Mouse (Mus musculus) lung, postnatal 0 days (tissue): Measurements from ENCODE around the gene Erg. TPM values are rescaled to one million over a fixed set of nuclear protein-coding genes. Genes with fewer than 3 reads are reported as not detected.

Experiments
- ATAC-seq: fragments of 200-750 bp; cut with Nextera tagmentation; 2 replicates; pipeline ENCODE4 v1.8.0; 2017; ENCODE audit warnings: moderate library complexity
- DNase-seq: peaks from one replicate; pipeline ENCODE4 v3.0.0-alpha.2; 2016; ENCODE audit warnings: low spot score
- H3K27ac ChIP-seq: fragments of 300-500 bp; sonication (generic); 2 replicates; pipeline ENCODE4 v1.5.1; 2014; ENCODE audit warnings: antibody characterized with exemption, mild to moderate bottlenecking, low read length, mixed read lengths
- H3K27me3 ChIP-seq: fragments of 300-500 bp; sonication (generic); replicated peaks from 2 replicates; pipeline ENCODE4 v1.6.1; 2014; ENCODE audit warnings: low read length, mixed read lengths; ENCODE audit not compliant: insufficient read depth
- H3K36me3 ChIP-seq: fragments of 300-500 bp; sonication (generic); 2 replicates; pipeline ENCODE4 v1.6.1; 2014; ENCODE audit warnings: low read length, mixed read lengths; ENCODE audit not compliant: insufficient read depth
- H3K4me1 ChIP-seq: fragments of 300-500 bp; sonication (generic); 2 replicates; pipeline ENCODE4 v1.6.1; 2014; ENCODE audit warnings: antibody characterized with exemption, low read depth, low read length, mixed read lengths; ENCODE audit not compliant: insufficient read depth
- H3K4me2 ChIP-seq: fragments of 300-500 bp; sonication (generic); replicated peaks from 2 replicates; pipeline ENCODE4 v1.6.1; 2014; ENCODE audit warnings: low read depth, mild to moderate bottlenecking, low read length, moderate library complexity, mixed read lengths
- H3K4me3 ChIP-seq: fragments of 300-500 bp; sonication (generic); 2 replicates; pipeline ENCODE4 v1.5.1; 2014; ENCODE audit warnings: low read depth, low read length
- H3K9ac ChIP-seq: fragments of 300-500 bp; sonication (generic); replicated peaks from 2 replicates; pipeline ENCODE4 v1.6.1; 2014; ENCODE audit warnings: low read depth, mild to moderate bottlenecking
- H3K9me3 ChIP-seq: fragments of 300-500 bp; sonication (generic); 2 replicates; pipeline ENCODE4 v1.6.1; 2016; ENCODE audit warnings: low read length, mixed read lengths
- CTCF ChIP-seq: IDR thresholded peaks from 2 replicates; pipeline ENCODE4 v1.5.1; 2016; ENCODE audit warnings: antibody characterized with exemption, mild to moderate bottlenecking
- EP300 ChIP-seq: IDR thresholded peaks from 2 replicates; pipeline ENCODE4 v1.6.1; 2016; ENCODE audit warnings: antibody characterized with exemption, mild to moderate bottlenecking, control low read depth
- WGBS: fragments of 180-500 bp; shearing (Covaris S2); extraction: QIAGEN DNeasy Blood & Tissue Kit; methylation state at CpG from one replicate; pipeline ENCODE4 v1.1.7; 2014; 5-methylcytosine and 5-hydroxymethylcytosine counted together
- polyA plus RNA-seq: library from polyadenylated mRNA; unstranded; fragments of >200 nt; fragmentation: Nextera tagmentation; extraction: Ambion mirVana; gene quantifications from 2 replicates; pipeline ENCODE4 v1.2.1, GENCODE M21; 2015

The Erg gene
- polyA plus RNA-seq, 1 experiment from 2014 or later = 13.2 TPM

DNA sequence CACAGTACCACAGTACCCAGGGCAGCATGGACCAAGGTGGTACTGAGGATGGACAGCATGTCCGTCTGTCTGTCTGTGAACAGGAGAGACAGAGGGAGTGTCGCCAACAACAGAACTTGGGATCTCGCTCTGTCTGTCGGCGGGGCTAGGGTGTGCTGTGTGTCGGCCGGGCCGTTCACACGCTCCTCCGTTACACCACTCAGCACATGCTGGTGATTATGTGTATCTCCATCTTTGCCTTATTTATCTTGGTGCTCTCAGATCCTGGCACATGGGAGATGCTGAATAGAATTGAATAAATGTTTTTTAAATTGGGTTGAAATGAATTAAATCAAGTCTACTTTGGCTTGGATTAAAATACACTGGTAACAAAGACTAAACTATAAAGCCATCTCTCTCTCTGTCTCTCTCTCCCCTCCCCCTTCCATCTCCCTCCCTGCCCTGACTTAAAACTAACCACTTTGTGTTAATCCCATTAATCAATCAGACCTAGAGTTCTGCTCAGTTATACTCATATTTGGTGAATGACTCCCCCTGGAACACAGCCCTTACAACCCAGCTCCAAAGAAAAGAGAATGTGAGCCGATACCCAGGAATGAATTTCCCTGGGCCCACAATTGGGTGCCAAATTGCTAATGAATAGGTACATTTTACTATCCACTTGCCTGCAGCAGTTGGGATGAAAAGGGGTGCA, 10.6 kb upstream of the Erg start:
- Histone ChIP-seq H3K9me3 (no peaks in the 10 kb centered on the region), H3K9ac (no peak overlapping the region), H3K27me3 (no peaks in the 10 kb centered on the region), H3K4me3 (no peak overlapping the region), H3K27ac (no peak overlapping the region), H3K4me1 (no peaks in the 10 kb centered on the region), H3K36me3 (no peaks in the 10 kb centered on the region), H3K4me2 (no peak overlapping the region)
- 85% methylated on average over 11 of the region's 11 CpGs for WGBS
- DNase-seq = no peak
- ATAC-seq = no peak
- TF ChIP-seq EP300 (no peak), CTCF (no peak)

DNA sequence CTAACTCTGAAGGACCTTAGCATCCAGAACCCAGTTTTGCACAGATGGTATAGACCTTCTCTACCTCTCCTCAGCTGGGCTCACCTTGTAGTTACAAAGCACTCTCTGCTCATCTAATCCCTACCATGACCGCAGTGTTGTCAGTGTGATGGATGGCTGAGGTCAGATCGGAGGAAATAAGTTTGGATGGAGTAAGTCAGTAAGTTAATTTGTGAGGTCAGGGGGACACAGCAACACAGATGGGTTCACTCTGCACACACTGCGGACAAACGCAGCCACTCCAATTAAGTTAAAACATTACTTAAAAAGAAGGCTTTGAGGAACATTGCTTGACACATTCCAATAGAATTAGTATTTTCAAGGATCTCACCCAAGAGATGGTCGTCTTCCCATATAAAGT, 2.5 kb upstream of the Erg start:
- Histone ChIP-seq H3K4me3 (no peak overlapping the region), H3K4me2 (no peak overlapping the region), H3K36me3 (no peaks in the 10 kb centered on the region), H3K4me1 (peaks cover 4% of the 10 kb centered on the region), H3K27me3 (peaks cover 11% of the 10 kb centered on the region; the same call in 1 of the 2 replicates), H3K9me3 (no peaks in the 10 kb centered on the region), H3K9ac (no peak overlapping the region), H3K27ac (no peak overlapping the region)
- 20% methylated on average over 5 of the region's 5 CpGs for WGBS
- TF ChIP-seq EP300 (no peak), CTCF (no peak)
- DNase-seq (peak; percentile 28), ATAC-seq (no peak)

DNA sequence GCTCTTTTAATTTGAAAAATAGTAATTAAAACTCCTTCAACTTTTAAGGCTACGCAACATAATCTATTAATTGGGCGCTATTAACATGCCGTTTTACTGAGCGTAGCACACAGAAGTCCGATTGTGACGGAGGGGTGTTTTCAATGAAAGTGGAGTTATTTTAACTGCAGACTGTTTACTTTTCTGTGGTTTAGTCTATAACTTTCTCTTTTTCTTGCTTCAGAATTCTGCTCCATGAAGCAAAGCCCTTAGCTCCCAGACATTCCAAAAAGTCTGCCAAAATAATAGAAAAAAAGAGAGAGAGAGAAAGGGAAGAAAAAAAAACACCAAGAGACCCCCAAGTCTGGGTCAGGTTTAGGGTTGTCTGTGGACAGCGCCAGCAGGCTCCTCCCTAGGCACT, 333 bp upstream of the Erg start:
- H3K9me3 ChIP-seq = no peaks in the 10 kb centered on the region
- ATAC-seq (no peak), DNase-seq (peak; percentile 50)
- peak overlapping the region; percentile 50 for H3K4me2 ChIP-seq
- peaks cover 4% of the 10 kb centered on the region for H3K4me1 ChIP-seq
- 28% methylated on average over 7 of the region's 7 CpGs for WGBS
- H3K27me3 ChIP-seq = peaks cover 18% of the 10 kb centered on the region; the same call in 1 of the 2 replicates
- no peaks in the 10 kb centered on the region for H3K36me3 ChIP-seq
- H3K27ac ChIP-seq = no peak overlapping the region
- no peak overlapping the region for H3K9ac ChIP-seq
- TF ChIP-seq EP300 (no peak), CTCF (no peak)
- H3K4me3 ChIP-seq = peak overlapping the region; percentile 14; the same call in 1 of the 2 replicates

DNA sequence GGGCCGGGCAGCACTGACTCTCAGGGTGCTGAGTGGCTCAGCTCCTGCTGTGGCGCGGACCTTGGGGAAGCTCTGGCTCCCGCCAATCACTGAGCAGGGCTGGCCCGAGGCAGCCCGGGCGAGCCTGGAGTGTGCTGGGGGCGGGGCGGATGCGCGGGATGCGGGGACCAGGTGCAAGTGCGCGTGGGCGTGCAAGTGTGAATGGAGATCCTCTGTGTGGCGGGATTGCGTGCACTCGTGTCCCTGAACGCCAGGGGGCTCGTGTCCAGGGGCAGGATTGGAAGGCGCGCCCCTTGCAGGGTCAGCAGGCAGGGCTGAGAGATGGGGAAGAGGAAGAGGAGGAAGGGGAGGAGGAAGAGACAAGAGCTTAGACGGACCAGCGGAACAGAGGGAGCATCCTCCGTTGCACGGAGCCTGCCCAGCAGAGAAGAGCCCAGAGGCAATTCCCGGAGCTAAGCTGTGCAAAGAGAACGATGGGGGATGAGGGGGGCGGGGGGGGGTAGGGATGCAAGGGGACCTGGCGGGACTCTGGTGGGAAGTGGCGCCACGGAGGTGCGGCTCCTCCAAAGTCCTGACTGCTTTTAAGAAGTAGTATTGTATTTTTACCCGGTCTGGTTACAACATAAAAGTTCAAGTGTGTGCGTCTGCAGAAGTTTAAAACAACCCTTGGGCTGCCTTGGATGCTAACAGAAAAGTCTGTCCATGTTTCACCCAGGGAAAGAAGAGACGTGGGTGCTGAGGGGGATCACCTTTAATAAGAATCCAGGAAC, 667 bp downstream of the Erg start:
- peak; percentile 51 for DNase-seq
- TF ChIP-seq CTCF = peak; percentile 59
- no peak for TF ChIP-seq EP300
- Histone ChIP-seq H3K4me2 (peak overlapping the region; percentile 50), H3K4me3 (peak overlapping the region; percentile 28), H3K9me3 (no peaks in the 10 kb centered on the region), H3K27ac (peak overlapping the region; percentile 14; the same call in 1 of the 2 replicates), H3K36me3 (no peaks in the 10 kb centered on the region), H3K27me3 (peaks cover 18% of the 10 kb centered on the region; the same call in 1 of the 2 replicates), H3K9ac (no peak overlapping the region), H3K4me1 (peaks cover 4% of the 10 kb centered on the region)
- ATAC-seq = peak; percentile 87
- WGBS = under 1% methylated on average over 34 of the region's 36 CpGs

DNA sequence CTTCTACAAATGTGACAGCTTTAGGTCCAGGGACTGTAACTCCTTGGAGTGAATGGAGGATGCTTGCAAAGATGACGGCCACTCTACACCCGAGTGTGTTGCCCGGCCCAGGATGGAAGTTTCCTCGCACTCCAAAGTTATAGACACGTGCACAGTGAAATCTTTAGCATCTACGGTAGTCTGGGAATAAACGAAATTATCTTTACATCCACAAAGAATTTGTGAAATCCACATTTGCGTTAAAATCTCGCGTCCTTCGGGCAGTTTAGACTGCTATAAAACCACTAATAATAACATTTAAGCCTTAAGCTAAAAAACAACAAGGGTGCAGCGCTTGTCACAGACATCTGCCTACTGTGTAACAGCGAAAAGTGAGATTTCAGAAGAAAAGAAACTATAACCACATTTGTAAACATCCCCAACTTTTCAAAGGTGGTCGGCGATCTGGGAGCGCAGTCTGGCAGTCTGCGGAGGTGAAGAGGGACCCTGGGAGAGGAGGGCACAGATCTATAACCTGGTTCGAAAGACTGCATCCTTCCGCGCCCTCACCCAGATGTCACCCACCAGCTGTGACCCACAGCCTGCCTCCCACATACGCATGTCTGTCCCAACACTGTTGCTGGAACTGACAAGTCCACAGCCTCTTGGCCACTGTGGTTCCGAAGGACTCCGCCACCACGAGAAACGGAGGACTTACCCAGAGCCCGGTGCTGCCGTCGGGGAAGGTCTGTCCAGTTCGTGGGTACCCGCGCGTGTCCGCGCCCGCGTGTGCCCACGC, 1.5 kb downstream of the Erg start:
- Histone ChIP-seq H3K4me3 (peak overlapping the region; percentile 28), H3K36me3 (no peaks in the 10 kb centered on the region), H3K27me3 (peaks cover 18% of the 10 kb centered on the region; the same call in 1 of the 2 replicates), H3K9me3 (no peaks in the 10 kb centered on the region), H3K4me2 (peak overlapping the region; percentile 50), H3K9ac (no peak overlapping the region), H3K4me1 (peaks cover 4% of the 10 kb centered on the region), H3K27ac (no peak overlapping the region)
- no peak for TF ChIP-seq EP300
- no peak for TF ChIP-seq CTCF
- DNase-seq (no peak), ATAC-seq (peak; percentile 20; the same call in 1 of the 2 replicates)
- 10% methylated on average over 37 of the region's 37 CpGs for WGBS

DNA sequence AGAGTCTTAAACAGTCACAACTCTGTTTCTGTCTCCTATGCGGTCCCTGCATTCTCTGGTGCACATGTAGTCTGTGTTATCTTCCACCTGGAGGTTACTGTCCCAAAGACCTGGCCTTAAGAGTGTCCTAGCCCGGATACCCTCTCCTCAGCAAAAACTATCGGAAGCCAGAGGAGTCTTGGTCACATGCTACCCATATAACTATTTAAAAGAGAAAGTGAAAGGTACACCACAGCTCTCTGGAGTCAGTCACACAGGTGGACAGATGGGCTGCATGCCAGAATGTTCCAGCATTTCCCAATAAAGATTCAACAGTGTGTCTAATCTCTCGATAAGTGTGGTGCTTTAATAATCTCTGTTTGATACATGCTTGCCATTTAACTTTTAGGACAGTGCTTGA, 7.1 kb downstream of the Erg start:
- H3K27me3 ChIP-seq = peaks cover 7% of the 10 kb centered on the region; the same call in 1 of the 2 replicates
- no peaks in the 10 kb centered on the region for H3K9me3 ChIP-seq
- 72% methylated on average over 4 of the region's 4 CpGs for WGBS
- TF ChIP-seq CTCF (no peak), EP300 (no peak)
- no peak overlapping the region for H3K4me3 ChIP-seq
- H3K9ac ChIP-seq = no peak overlapping the region
- no peak for ATAC-seq
- no peak overlapping the region for H3K27ac ChIP-seq
- no peak for DNase-seq
- H3K4me2 ChIP-seq = no peak overlapping the region
- H3K36me3 ChIP-seq = no peaks in the 10 kb centered on the region
- no peaks in the 10 kb centered on the region for H3K4me1 ChIP-seq
